Mouse (Mus musculus) heart, embryonic 10.5 days (tissue): ENCODE results near the gene Ccdc14. TPM values are rescaled to one million over a fixed set of nuclear protein-coding genes. Genes with fewer than 3 reads are reported as not detected.
A peak's percentile ranks its signal among the peaks of the same experiment; 100 is the strongest.
"Not testable (repeated sequence)": the region's sequence is repeated elsewhere in the genome, so short reads cannot be mapped to it uniquely, and the experiment has no call there.

Experiments used
- DNase-seq: peaks from one replicate; pipeline ENCODE4 v3.0.0-alpha.2; 2017; ENCODE audit warnings: low spot score
- H3K27ac ChIP-seq: fragments of 300-500 bp; sonication (generic); 2 replicates; pipeline ENCODE4 v1.5.1; 2016; ENCODE audit warnings: mild to moderate bottlenecking
- H3K27me3 ChIP-seq: fragments of 300-500 bp; sonication (generic); 2 replicates; pipeline ENCODE4 v1.6.1; 2016; ENCODE audit warnings: mild to moderate bottlenecking; ENCODE audit not compliant: poor library complexity, insufficient read depth, severe bottlenecking
- H3K36me3 ChIP-seq: fragments of 300-500 bp; sonication (generic); 2 replicates; pipeline ENCODE4 v1.6.1; 2016; ENCODE audit warnings: mild to moderate bottlenecking, moderate library complexity
- H3K4me1 ChIP-seq: fragments of 300-500 bp; sonication (generic); 2 replicates; pipeline ENCODE4 v1.6.1; 2016; ENCODE audit warnings: mild to moderate bottlenecking
- H3K4me3 ChIP-seq: fragments of 300-500 bp; sonication (generic); 2 replicates; pipeline ENCODE4 v1.5.1; 2016; ENCODE audit warnings: mild to moderate bottlenecking, moderate library complexity
- H3K9me3 ChIP-seq: fragments of 300-500 bp; sonication (generic); 2 replicates; pipeline ENCODE4 v1.6.1; 2016; ENCODE audit warnings: mild to moderate bottlenecking, moderate library complexity
- WGBS: fragments of 180-500 bp; shearing (Covaris S2); methylation state at CpG from one replicate; pipeline ENCODE4 v1.1.7; 2016; 5-methylcytosine and 5-hydroxymethylcytosine counted together
- polyA plus RNA-seq: library from polyadenylated mRNA; unstranded; fragments of >200 nt; fragmentation: Nextera tagmentation; extraction: Ambion mirVana; gene quantifications from 2 replicates; pipeline ENCODE4 v1.2.1, GENCODE M21; 2016

Gene Ccdc14
- polyA plus RNA-seq, result 8.3 and 10.2 TPM in 2 replicates

- DNase-seq, result peak; percentile 96
- H3K9me3 ChIP-seq, result no peaks in the 10 kb centered on the region
- H3K36me3 ChIP-seq, result no peaks in the 10 kb centered on the region; the same call in 1 of the 2 replicates
- H3K4me1 ChIP-seq, result peaks cover 6% of the 10 kb centered on the region; the same call in 1 of the 2 replicates
- WGBS, result 2% methylated on average over 52 of the region's 53 CpGs
- peak within 1 kb of the TSS; percentile 91 for H3K27ac ChIP-seq
- H3K27me3 ChIP-seq, result no peaks in the 10 kb centered on the region
- H3K4me3 ChIP-seq, result peak within 1 kb of the TSS; percentile 79
Measured at GRCm38 (mm10) chr16:34690334-34691144, at the start of gene Ccdc14. Gene Ccdc14 (plus strand): TSS chr16:34690616.

- H3K36me3 ChIP-seq, result no peaks in the 10 kb centered on the region
- H3K4me1 ChIP-seq, result peaks cover 7% of the 10 kb centered on the region
- H3K4me3 ChIP-seq, result no peak overlapping the region
- 0 out of 2 replicates have a peak, but pooled peaks cover 4% of the 10 kb centered on the region for H3K27me3 ChIP-seq
- WGBS, result 54% methylated on average over 8 of the region's 8 CpGs
- no peaks in the 10 kb centered on the region for H3K9me3 ChIP-seq
- no peak for DNase-seq
- no peak overlapping the region for H3K27ac ChIP-seq
Measured at GRCm38 (mm10) chr16:34643511-34644259, 46.7 kb upstream of the Ccdc14 start.

- Histone ChIP-seq H3K9me3 (no peaks in the 10 kb centered on the region), H3K27me3 (peaks cover 12% of the 10 kb centered on the region; the same call in 1 of the 2 replicates), H3K36me3 (no peaks in the 10 kb centered on the region), H3K4me1 (no peaks in the 10 kb centered on the region), H3K4me3 (no peak within 1 kb of the TSS), H3K27ac (no peak within 1 kb of the TSS)
- DNase-seq, result no peak
- 38% methylated on average over 7 of the region's 7 CpGs for WGBS
Measured at GRCm38 (mm10) chr16:34649621-34650020, 40.8 kb upstream of the Ccdc14 start, which contains the start of gene Ropn1. Gene Ropn1 (plus strand): TSS chr16:34649921.

- peaks cover 12% of the 10 kb centered on the region; the same call in 1 of the 2 replicates for H3K27me3 ChIP-seq
- 81% methylated on average over 5 of the region's 5 CpGs for WGBS
Measured at GRCm38 (mm10) chr16:34653023-34653422, 37.4 kb upstream of the Ccdc14 start.

GRCm38 (mm10) chr16:34657566-34657965 lies 32.9 kb upstream of the Ccdc14 start:
- 5% methylated on average over 16 of the region's 16 CpGs for WGBS
- Histone ChIP-seq H3K4me3 (peak overlapping the region; percentile 50), H3K27ac (peak overlapping the region; percentile 17; the same call in 1 of the 2 replicates)
- H3K4me1 ChIP-seq, DNase-seq, H3K27me3 ChIP-seq, H3K36me3 ChIP-seq, H3K9me3 ChIP-seq: not testable (repeated sequence)

More at GRCm38 (mm10) chr16:34653023-34653422, 37.4 kb upstream of the Ccdc14 start:
- Histone ChIP-seq H3K27ac (no peak overlapping the region), H3K4me3 (no peak overlapping the region), H3K36me3 (no peaks in the 10 kb centered on the region), H3K4me1 (peaks cover 1% of the 10 kb centered on the region; the same call in 1 of the 2 replicates), H3K9me3 (no peaks in the 10 kb centered on the region)
- DNase-seq, result no peak

GRCm38 (mm10) chr16:34657983-34658382 lies 32.4 kb upstream of the Ccdc14 start:
- no peaks in the 10 kb centered on the region for H3K9me3 ChIP-seq
- peak overlapping the region; percentile 17; the same call in 1 of the 2 replicates for H3K27ac ChIP-seq
- 23% methylated on average over 5 of the region's 5 CpGs for WGBS
- H3K27me3 ChIP-seq, result no peaks in the 10 kb centered on the region; the same call in 1 of the 2 replicates
- peak overlapping the region; percentile 50 for H3K4me3 ChIP-seq
- no peaks in the 10 kb centered on the region for H3K36me3 ChIP-seq
- H3K4me1 ChIP-seq, result peaks cover 7% of the 10 kb centered on the region
- no peak for DNase-seq

GRCm38 (mm10) chr16:34658388-34658787 lies 32.0 kb upstream of the Ccdc14 start:
- WGBS, result 39% methylated on average over 11 of the region's 11 CpGs
- H3K27me3 ChIP-seq, result no peaks in the 10 kb centered on the region; the same call in 1 of the 2 replicates
- peak overlapping the region; percentile 50 for H3K4me3 ChIP-seq
- no peaks in the 10 kb centered on the region for H3K9me3 ChIP-seq
- peak overlapping the region; percentile 17; the same call in 1 of the 2 replicates for H3K27ac ChIP-seq
- DNase-seq, result no peak
- no peaks in the 10 kb centered on the region for H3K36me3 ChIP-seq
- peaks cover 7% of the 10 kb centered on the region for H3K4me1 ChIP-seq

- no peak for DNase-seq
- Histone ChIP-seq H3K36me3 (no peaks in the 10 kb centered on the region), H3K27ac (no peak overlapping the region), H3K27me3 (peaks cover 31% of the 10 kb centered on the region), H3K9me3 (no peaks in the 10 kb centered on the region), H3K4me3 (no peak overlapping the region), H3K4me1 (peaks cover 8% of the 10 kb centered on the region; the same call in 1 of the 2 replicates)
- 76% methylated on average over 3 of the region's 3 CpGs for WGBS
Measured at GRCm38 (mm10) chr16:34664553-34664952, 25.9 kb upstream of the Ccdc14 start.

- peaks cover 31% of the 10 kb centered on the region for H3K27me3 ChIP-seq
- H3K4me1 ChIP-seq, result peaks cover 25% of the 10 kb centered on the region
- no peaks in the 10 kb centered on the region for H3K9me3 ChIP-seq
- no peak overlapping the region; the same call in 1 of the 2 replicates for H3K27ac ChIP-seq
- H3K4me3 ChIP-seq, result peak overlapping the region; percentile 41
- H3K36me3 ChIP-seq, result no peaks in the 10 kb centered on the region
- WGBS, result 9% methylated on average over 20 of the region's 20 CpGs
- DNase-seq, result peak; percentile 84
Measured at GRCm38 (mm10) chr16:34667031-34667726, 23.2 kb upstream of the Ccdc14 start.

GRCm38 (mm10) chr16:34668341-34668740 lies 22.1 kb upstream of the Ccdc14 start:
- H3K4me3 ChIP-seq, result no peak overlapping the region
- WGBS, result 68% methylated on average over 9 of the region's 9 CpGs
- H3K27ac ChIP-seq, result no peak overlapping the region
- no peak for DNase-seq
- H3K9me3 ChIP-seq, result no peaks in the 10 kb centered on the region
- peaks cover 36% of the 10 kb centered on the region for H3K27me3 ChIP-seq
- no peaks in the 10 kb centered on the region for H3K36me3 ChIP-seq
- H3K4me1 ChIP-seq, result peaks cover 25% of the 10 kb centered on the region

GRCm38 (mm10) chr16:34671966-34672365 lies 18.4 kb upstream of the Ccdc14 start:
- no peaks in the 10 kb centered on the region for H3K36me3 ChIP-seq
- peaks cover 24% of the 10 kb centered on the region for H3K4me1 ChIP-seq
- WGBS, result 77% methylated on average over 7 of the region's 7 CpGs
- DNase-seq, result peak; percentile 9
- H3K4me3 ChIP-seq, result no peak overlapping the region
- no peak overlapping the region for H3K27ac ChIP-seq
- peaks cover 17% of the 10 kb centered on the region for H3K27me3 ChIP-seq
- H3K9me3 ChIP-seq, result no peaks in the 10 kb centered on the region

GRCm38 (mm10) chr16:34672822-34673221 lies 17.6 kb upstream of the Ccdc14 start:
- no peaks in the 10 kb centered on the region for H3K9me3 ChIP-seq
- peaks cover 17% of the 10 kb centered on the region for H3K27me3 ChIP-seq
- DNase-seq, result no peak
- 72% methylated on average over 3 of the region's 3 CpGs for WGBS
- H3K4me1 ChIP-seq, result peaks cover 17% of the 10 kb centered on the region
- no peak overlapping the region; the same call in 1 of the 2 replicates for H3K27ac ChIP-seq
- H3K36me3 ChIP-seq, result no peaks in the 10 kb centered on the region
- no peak overlapping the region for H3K4me3 ChIP-seq
